Mouse (Mus musculus): ENCODE measurements at regions not wholly inside any gene's neighbourhood (a gene's known extent, or its start where the extent isn't known, plus 50 kb on each side); places are given as distances from the start of the nearest gene placed in this dataset.

GRCm38 (mm10) chr6:117715056-117715777 lies 125.8 kb upstream of the Zfp637 start:
- TF ChIP-seq E2F4 (IDR thresholded peaks at IDR 0.05; ENCODE audit: borderline replicate concordance, low read depth, low read length) = no peak
- TF ChIP-seq EP300 (IDR thresholded peaks at IDR 0.05; ENCODE audit: low read depth in 1 of 2, low read length in 2 of 2) = no peak
- no peak for TF ChIP-seq TCF12 (IDR thresholded peaks at IDR 0.05; ENCODE audit: low read depth, low read length)
- no peak for TF ChIP-seq MXI1 (IDR thresholded peaks at IDR 0.05; ENCODE audit: low read depth, low read length)
- no peak for TF ChIP-seq RAD21 (IDR thresholded peaks at IDR 0.05; ENCODE audit: low read depth, low read length)
